Comparison of ENCODE assay signal across 8 mouse cellular contexts in genomic region chr11:70214856-70215209, GRCm38 (mm10). TPM values are rescaled to one million over a fixed set of nuclear protein-coding genes. Genes with fewer than 3 reads are reported as not detected.
DNase-seq lines count a peak whose midpoint lies in the region; ATAC-seq and TF ChIP-seq lines count a peak whose summit lies in the region.

No protein-coding gene starts in this region.

- DNase-seq in cerebellum, adult 11 months, result peak; percentile 56
- no peak for DNase-seq in cerebellum, postnatal 4 days (ENCODE audit: low spot score in 2 of 2)
- no peak for DNase-seq in lung, postnatal 4 days
- DNase-seq in stomach, postnatal 0 days (ENCODE audit: low spot score), result no peak
- DNase-seq in spleen, postnatal 14 days (ENCODE audit: low spot score in 2 of 2), result no peak
- DNase-seq in gastrocnemius, postnatal 4 days (ENCODE audit: low spot score in 2 of 2), result no peak

- no peak overlapping the region for H3K27ac ChIP-seq in lung, embryonic 16.5 days (ENCODE audit: low read length)
- no peak overlapping the region for H3K27ac ChIP-seq in liver, embryonic 12.5 days
- H3K27ac ChIP-seq in stomach, postnatal 0 days (replicated peaks), result no peak overlapping the region

- no peaks in the 10 kb centered on the region for H3K9me3 ChIP-seq in lung, embryonic 16.5 days (ENCODE audit: control insufficient read depth, low read length)
- H3K9me3 ChIP-seq in liver, embryonic 12.5 days (replicated peaks), result no peaks in the 10 kb centered on the region
- H3K9me3 ChIP-seq in stomach, postnatal 0 days (ENCODE audit: control insufficient read depth, low read length), result no peaks in the 10 kb centered on the region

- no peak for TF ChIP-seq EP300 in stomach, postnatal 0 days (optimal IDR thresholded peaks at IDR 0.05)

- H3K4me2 ChIP-seq in lung, embryonic 16.5 days (ENCODE audit: low read depth, low read length), result peak overlapping the region; percentile 54; the same call in 1 of the 2 replicates
- peak overlapping the region; percentile 60 for H3K4me2 ChIP-seq in liver, embryonic 12.5 days
- H3K4me2 ChIP-seq in stomach, postnatal 0 days (replicated peaks; ENCODE audit: low read depth), result peak overlapping the region; percentile 58

- H3K36me3 ChIP-seq in lung, embryonic 16.5 days (ENCODE audit: control insufficient read depth, insufficient read depth, low read length), result no peaks in the 10 kb centered on the region
- H3K36me3 ChIP-seq in liver, embryonic 12.5 days, result peaks cover 20% of the 10 kb centered on the region
- H3K36me3 ChIP-seq in stomach, postnatal 0 days (ENCODE audit: control insufficient read depth, insufficient read depth, low read length), result no peaks in the 10 kb centered on the region

- H3K27me3 ChIP-seq in lung, embryonic 16.5 days (ENCODE audit: control insufficient read depth, insufficient read depth, low read depth, low read length), result peaks cover 35% of the 10 kb centered on the region
- peaks cover 70% of the 10 kb centered on the region for H3K27me3 ChIP-seq in liver, embryonic 12.5 days (replicated peaks)
- H3K27me3 ChIP-seq in stomach, postnatal 0 days (ENCODE audit: control insufficient read depth, insufficient read depth, low read length), result peaks cover 3% of the 10 kb centered on the region; the same call in 1 of the 2 replicates

- ATAC-seq in lung, embryonic 16.5 days (ENCODE audit: low read depth), result no peak
- no peak for ATAC-seq in liver, embryonic 12.5 days
- no peak for ATAC-seq in stomach, postnatal 0 days (ENCODE audit: low FRiP score, low TSS enrichment)

- H3K9ac ChIP-seq in lung, embryonic 16.5 days (ENCODE audit: low read length), result no peak overlapping the region
- H3K9ac ChIP-seq in liver, embryonic 12.5 days, result no peak overlapping the region
- H3K9ac ChIP-seq in stomach, postnatal 0 days (ENCODE audit: low read length), result no peak overlapping the region

- H3K4me3 ChIP-seq in lung, embryonic 16.5 days (ENCODE audit: low read length), result peak overlapping the region; percentile 8; the same call in 1 of the 2 replicates
- H3K4me3 ChIP-seq in liver, embryonic 12.5 days, result peak overlapping the region; percentile 41
- H3K4me3 ChIP-seq in stomach, postnatal 0 days (ENCODE audit: low read depth, low read length), result 0 out of 2 replicates have a peak overlapping the region, but pooled peaks have one; percentile 6

- no peak for TF ChIP-seq CTCF in stomach, postnatal 0 days (IDR thresholded peaks at IDR 0.05; ENCODE audit: low read depth)

- H3K4me1 ChIP-seq in lung, embryonic 16.5 days (replicated peaks; ENCODE audit: control insufficient read depth, insufficient read depth, low read length), result peaks cover 14% of the 10 kb centered on the region
- H3K4me1 ChIP-seq in liver, embryonic 12.5 days, result peaks cover 44% of the 10 kb centered on the region
- H3K4me1 ChIP-seq in stomach, postnatal 0 days (replicated peaks; ENCODE audit: control insufficient read depth, insufficient read depth), result peaks cover 3% of the 10 kb centered on the region; the same call in 1 of the 2 replicates

- WGBS in lung, embryonic 16.5 days, result 9% methylated on average over 18 of the region's 18 CpGs
- WGBS in liver, embryonic 12.5 days (ENCODE audit: insufficient replicate concordance), result 4% methylated on average over 18 of the region's 18 CpGs
- 18% methylated on average over 18 of the region's 18 CpGs for WGBS in stomach, postnatal 0 days

RNA-seq across cellular contexts. Expression of gene Slc16a11, which starts 2.3 kb away (rescaled TPM):
- polyA plus RNA-seq in lung, embryonic 16.5 days (2015; fragmentation: Nextera tagmentation; extraction: Ambion mirVana), result 0.48 and 1.1 TPM in 2 replicates
- 1.5 and 1.8 TPM in 2 replicates for polyA plus RNA-seq in liver, embryonic 12.5 days (2016; fragmentation: Nextera tagmentation; extraction: Ambion mirVana)
- polyA plus RNA-seq in stomach, postnatal 0 days (2015; fragmentation: Nextera tagmentation; extraction: Ambion mirVana), result 2.5 and 3.1 TPM in 2 replicates
- not detected for total RNA-seq in gastrocnemius, postnatal 4 days (2021)

RNA-seq across cellular contexts. Expression of gene Slc16a13, which starts 6.0 kb away (rescaled TPM):
- polyA plus RNA-seq in lung, embryonic 16.5 days (2015; fragmentation: Nextera tagmentation; extraction: Ambion mirVana), result 6.0 and 6.9 TPM in 2 replicates
- 6.1 and 8.5 TPM in 2 replicates for polyA plus RNA-seq in liver, embryonic 12.5 days (2016; fragmentation: Nextera tagmentation; extraction: Ambion mirVana)
- polyA plus RNA-seq in stomach, postnatal 0 days (2015; fragmentation: Nextera tagmentation; extraction: Ambion mirVana), result 5.7 and 6.1 TPM in 2 replicates
- total RNA-seq in gastrocnemius, postnatal 4 days (2021), result 1 to 10 TPM; 2.6 to 3.2 TPM

RNA-seq across cellular contexts. Expression of gene Bcl6b, which starts 14.8 kb away (rescaled TPM):
- 36.2 and 37.1 TPM in 2 replicates for polyA plus RNA-seq in lung, embryonic 16.5 days (2015; fragmentation: Nextera tagmentation; extraction: Ambion mirVana)
- polyA plus RNA-seq in liver, embryonic 12.5 days (2016; fragmentation: Nextera tagmentation; extraction: Ambion mirVana), result 2.8 and 3.8 TPM in 2 replicates
- 3.2 and 3.6 TPM in 2 replicates for polyA plus RNA-seq in stomach, postnatal 0 days (2015; fragmentation: Nextera tagmentation; extraction: Ambion mirVana)
- 10 to 100 TPM; 20.2 to 22.2 TPM for total RNA-seq in gastrocnemius, postnatal 4 days (2021)

RNA-seq across cellular contexts. Expression of gene 0610010K14Rik, which starts 22.9 kb away (rescaled TPM):
- polyA plus RNA-seq in lung, embryonic 16.5 days (2015; fragmentation: Nextera tagmentation; extraction: Ambion mirVana), result 163 and 167 TPM in 2 replicates
- polyA plus RNA-seq in liver, embryonic 12.5 days (2016; fragmentation: Nextera tagmentation; extraction: Ambion mirVana), result 97.4 and 104 TPM in 2 replicates
- 81.0 and 83.6 TPM in 2 replicates for polyA plus RNA-seq in stomach, postnatal 0 days (2015; fragmentation: Nextera tagmentation; extraction: Ambion mirVana)
- 10 to 100 TPM; 51.4 to 56.9 TPM for total RNA-seq in gastrocnemius, postnatal 4 days (2021)

RNA-seq across cellular contexts. Expression of gene Gm21988, which starts 24.8 kb away (rescaled TPM):
- 10.3 and 10.7 TPM in 2 replicates for polyA plus RNA-seq in lung, embryonic 16.5 days (2015; fragmentation: Nextera tagmentation; extraction: Ambion mirVana)
- polyA plus RNA-seq in liver, embryonic 12.5 days (2016; fragmentation: Nextera tagmentation; extraction: Ambion mirVana), result 6.2 and 7.8 TPM in 2 replicates
- 7.5 and 10.1 TPM in 2 replicates for polyA plus RNA-seq in stomach, postnatal 0 days (2015; fragmentation: Nextera tagmentation; extraction: Ambion mirVana)
- 1 to 10 TPM; 2.5 to 4.1 TPM for total RNA-seq in gastrocnemius, postnatal 4 days (2021)
